Mouse (Mus musculus) MEL (cell line): ENCODE measurements around the gene Gm6899. TPM values are rescaled to one million over a fixed set of nuclear protein-coding genes. Genes with fewer than 3 reads are reported as not detected.

Source experiments
- DNase-seq: peaks from one replicate; pipeline ENCODE4 v3.0.0; 2011; ENCODE audit warnings: low read depth, low spot score
- H3K27ac ChIP-seq: 2 replicates; pipeline ENCODE4 v1.5.1; 2012; ENCODE audit warnings: low read depth, mild to moderate bottlenecking, control low read depth, low read length, moderate library complexity; ENCODE audit not compliant: control insufficient read depth
- H3K27me3 ChIP-seq, 2 experiments: fragments of 150-350 bp in 1 of 2; sonication (generic) in 1 of 2; 2 replicates each; pipeline ENCODE4 v1.6.1; 2012; ENCODE audit warnings: low read length in 2 of 2, mild to moderate bottlenecking in 2 of 2, improper control_type of control experiment in 1 of 2, moderate library complexity in 1 of 2; ENCODE audit not compliant: insufficient read depth in 2 of 2, control insufficient read depth in 1 of 2
- H3K36me3 ChIP-seq, 2 experiments: 2 replicates each; pipeline ENCODE4 v1.6.1; 2012 to 2014; ENCODE audit warnings: low read length in 2 of 2, improper control_type of control experiment in 1 of 2, inconsistent platforms in 1 of 2, mild to moderate bottlenecking in 1 of 2; ENCODE audit not compliant: insufficient read depth in 2 of 2, control insufficient read depth in 1 of 2
- H3K4me1 ChIP-seq, 2 experiments: fragments of 150-350 bp in 1 of 2; sonication (generic) in 1 of 2; 2 replicates each; pipeline ENCODE4 v1.6.1; 2012; ENCODE audit warnings: low read length in 2 of 2, improper control_type of control experiment in 1 of 2, mild to moderate bottlenecking in 1 of 2; ENCODE audit not compliant: insufficient read depth in 2 of 2, control insufficient read depth in 1 of 2
- H3K4me3 ChIP-seq, 2 experiments: fragments of 150-350 bp in 1 of 2; sonication (generic) in 1 of 2; 2 replicates each; pipeline ENCODE4 v1.5.1; 2012; ENCODE audit warnings: low read depth in 2 of 2, low read length in 2 of 2, mild to moderate bottlenecking in 2 of 2, moderate library complexity in 2 of 2, control low read depth in 1 of 2, improper control_type of control experiment in 1 of 2; ENCODE audit not compliant: control insufficient read depth in 1 of 2, insufficient read depth in 1 of 2
- H3K79me2 ChIP-seq: 2 replicates; pipeline ENCODE4 v1.6.1; 2012; ENCODE audit warnings: mild to moderate bottlenecking, low read length, moderate library complexity; ENCODE audit not compliant: control insufficient read depth, poor library complexity, insufficient read depth
- H3K9ac ChIP-seq: 2 replicates; pipeline ENCODE4 v1.6.1; 2012; ENCODE audit warnings: low read depth, mild to moderate bottlenecking, control low read depth, low read length, moderate library complexity; ENCODE audit not compliant: control insufficient read depth, poor library complexity, severe bottlenecking
- H3K9me3 ChIP-seq: fragments of 150-350 bp; sonication (generic); replicated peaks from 2 replicates; pipeline ENCODE4 v1.6.1; 2012; ENCODE audit warnings: mild to moderate bottlenecking, low read length, improper control_type of control experiment, moderate library complexity; ENCODE audit not compliant: insufficient read depth
- BHLHE40 ChIP-seq: IDR thresholded peaks from 2 replicates; pipeline ENCODE4 v1.6.1; 2012; ENCODE audit warnings: low read depth, mild to moderate bottlenecking, inconsistent platforms, low read length, improper control_type of control experiment, borderline replicate concordance
- CHD1 ChIP-seq: IDR thresholded peaks from 2 replicates; pipeline ENCODE4 v1.6.1; 2012; ENCODE audit warnings: low read depth, mild to moderate bottlenecking, inconsistent platforms, low read length, improper control_type of control experiment
- CHD2 ChIP-seq: IDR thresholded peaks from 2 replicates; pipeline ENCODE4 v1.6.1; 2011; ENCODE audit warnings: low read length, improper control_type of control experiment
- CTCF ChIP-seq, 3 experiments: IDR thresholded peaks in 2 of 3; conservative IDR thresholded peaks in 1 of 3; 2 replicates each; pipeline ENCODE4 v1.5.1; 2011 to 2012; ENCODE audit warnings: low read length in 3 of 3, low read depth in 2 of 3, mild to moderate bottlenecking in 2 of 3, improper control_type of control experiment in 1 of 3, inconsistent platforms in 1 of 3, mixed read lengths in 1 of 3, moderate library complexity in 1 of 3; ENCODE audit not compliant: control insufficient read depth in 1 of 3, insufficient read depth in 1 of 3, poor library complexity in 1 of 3, severe bottlenecking in 1 of 3
- E2F4 ChIP-seq: IDR thresholded peaks from 2 replicates; pipeline ENCODE4 v1.6.1; 2011; ENCODE audit warnings: low read depth, low read length, improper control_type of control experiment, borderline replicate concordance
- ELF1 ChIP-seq: IDR thresholded peaks from 2 replicates; pipeline ENCODE4 v1.6.1; 2014; ENCODE audit warnings: low read depth, mild to moderate bottlenecking, inconsistent platforms, low read length, improper control_type of control experiment, moderate library complexity
- EP300 ChIP-seq, 2 experiments: IDR thresholded peaks; 2 replicates each; pipeline ENCODE4 v1.6.1; 2011; ENCODE audit warnings: improper control_type of control experiment in 2 of 2, low read length in 2 of 2, low read depth in 1 of 2, mild to moderate bottlenecking in 1 of 2
- ETS1 ChIP-seq: IDR thresholded peaks from 2 replicates; pipeline ENCODE4 v1.6.1; 2012; ENCODE audit warnings: low read depth, mild to moderate bottlenecking, inconsistent platforms, low read length, improper control_type of control experiment, moderate library complexity
- GABPA ChIP-seq: IDR thresholded peaks from 2 replicates; pipeline ENCODE4 v1.6.1; 2012; ENCODE audit warnings: low read depth, mild to moderate bottlenecking, inconsistent platforms, low read length, improper control_type of control experiment, moderate library complexity
- GATA1 ChIP-seq: IDR thresholded peaks from 2 replicates; pipeline ENCODE4 v1.6.1; 2011; ENCODE audit warnings: low read depth, low read length, improper control_type of control experiment
- HCFC1 ChIP-seq: IDR thresholded peaks from 2 replicates; pipeline ENCODE4 v1.6.1; 2012; ENCODE audit warnings: low read depth, mild to moderate bottlenecking, inconsistent platforms, low read length, improper control_type of control experiment, moderate library complexity
- JUND ChIP-seq: IDR thresholded peaks from 2 replicates; pipeline ENCODE4 v1.6.1; 2011; ENCODE audit warnings: low read depth, mild to moderate bottlenecking, improper control_type of control experiment, low read length
- KAT2A ChIP-seq: conservative IDR thresholded peaks from 2 replicates; pipeline ENCODE4 v1.6.1; 2012; ENCODE audit warnings: low read depth, low read length, improper control_type of control experiment, inconsistent platforms
- MAFK ChIP-seq: IDR thresholded peaks from 2 replicates; pipeline ENCODE4 v1.6.1; 2011; ENCODE audit warnings: low read depth, mild to moderate bottlenecking, low read length, improper control_type of control experiment, borderline replicate concordance
- MAZ ChIP-seq: IDR thresholded peaks from 2 replicates; pipeline ENCODE4 v1.6.1; 2012; ENCODE audit warnings: low read depth, mild to moderate bottlenecking, inconsistent platforms, low read length, improper control_type of control experiment
- MEF2A ChIP-seq: IDR thresholded peaks from 2 replicates; pipeline ENCODE4 v1.6.1; 2014; ENCODE audit warnings: low read depth, mild to moderate bottlenecking, inconsistent platforms, low read length, improper control_type of control experiment; ENCODE audit not compliant: poor library complexity, insufficient replicate concordance, severe bottlenecking; ENCODE audit errors: extremely low read depth
- MYB ChIP-seq: IDR thresholded peaks from 2 replicates; pipeline ENCODE4 v1.6.1; 2011; ENCODE audit warnings: mild to moderate bottlenecking, low read depth, low read length, improper control_type of control experiment
- MYC ChIP-seq: IDR thresholded peaks from 2 replicates; pipeline ENCODE4 v1.6.1; 2011; ENCODE audit warnings: low read depth, mild to moderate bottlenecking, low read length, improper control_type of control experiment, moderate library complexity
- NELFE ChIP-seq: IDR thresholded peaks from 2 replicates; pipeline ENCODE4 v1.6.1; 2011; ENCODE audit warnings: low read depth, low read length, improper control_type of control experiment
- NRF1 ChIP-seq: IDR thresholded peaks from 2 replicates; pipeline ENCODE4 v1.6.1; 2014; ENCODE audit warnings: low read depth, mild to moderate bottlenecking, inconsistent platforms, low read length, improper control_type of control experiment, moderate library complexity; ENCODE audit not compliant: poor library complexity, insufficient read depth, severe bottlenecking
- POLR2A ChIP-seq, 2 experiments: IDR thresholded peaks; 2 replicates each; pipeline ENCODE4 v1.6.1; 2011 to 2012; ENCODE audit warnings: low read length in 2 of 2, mild to moderate bottlenecking in 2 of 2, control low read depth in 1 of 2, improper control_type of control experiment in 1 of 2, low read depth in 1 of 2, moderate library complexity in 1 of 2; ENCODE audit not compliant: control insufficient read depth in 1 of 2, insufficient read depth in 1 of 2, poor library complexity in 1 of 2
- POLR2AphosphoS5 ChIP-seq: IDR thresholded peaks from 2 replicates; pipeline ENCODE4 v1.6.1; 2012; ENCODE audit warnings: low read depth, borderline replicate concordance, mild to moderate bottlenecking, inconsistent platforms, low read length, moderate library complexity, mixed read lengths
- RAD21 ChIP-seq: IDR thresholded peaks from 2 replicates; pipeline ENCODE4 v1.6.1; 2011; ENCODE audit warnings: mild to moderate bottlenecking, low read depth, low read length, improper control_type of control experiment
- RCOR1 ChIP-seq: IDR thresholded peaks from 2 replicates; pipeline ENCODE4 v1.6.1; 2012; ENCODE audit warnings: low read depth, mild to moderate bottlenecking, inconsistent platforms, low read length, improper control_type of control experiment
- SIN3A ChIP-seq: IDR thresholded peaks from 2 replicates; pipeline ENCODE4 v1.6.1; 2012; ENCODE audit warnings: low read length, improper control_type of control experiment, inconsistent platforms
- SMC3 ChIP-seq: IDR thresholded peaks from 2 replicates; pipeline ENCODE4 v1.6.1; 2011; ENCODE audit warnings: low read depth, low read length, improper control_type of control experiment
- TAL1 ChIP-seq: IDR thresholded peaks from 2 replicates; pipeline ENCODE4 v1.6.1; 2012; ENCODE audit warnings: mild to moderate bottlenecking, inconsistent platforms, low read length, moderate library complexity, mixed read lengths
- TBP ChIP-seq: IDR thresholded peaks from 2 replicates; pipeline ENCODE4 v1.8.0; 2011; ENCODE audit warnings: low read depth, low read length, improper control_type of control experiment
- TCF12 ChIP-seq: IDR thresholded peaks from 2 replicates; pipeline ENCODE4 v1.6.1; 2014; ENCODE audit warnings: low read depth, mild to moderate bottlenecking, inconsistent platforms, low read length, improper control_type of control experiment, moderate library complexity
- UBTF ChIP-seq: IDR thresholded peaks from 2 replicates; pipeline ENCODE4 v1.6.1; 2012; ENCODE audit warnings: low read depth, mild to moderate bottlenecking, inconsistent platforms, low read length, improper control_type of control experiment, moderate library complexity, borderline replicate concordance; ENCODE audit not compliant: insufficient read depth
- USF1 ChIP-seq: IDR thresholded peaks from 2 replicates; pipeline ENCODE4 v1.6.1; 2014; ENCODE audit warnings: low read depth, mild to moderate bottlenecking, inconsistent platforms, low read length, improper control_type of control experiment, moderate library complexity
- USF2 ChIP-seq, 2 experiments: IDR thresholded peaks; 2 replicates each; pipeline ENCODE4 v1.6.1; 2011 to 2012; ENCODE audit warnings: improper control_type of control experiment in 2 of 2, low read length in 2 of 2, borderline replicate concordance in 1 of 2, inconsistent platforms in 1 of 2, low read depth in 1 of 2, mild to moderate bottlenecking in 1 of 2; ENCODE audit not compliant: insufficient read depth in 1 of 2
- ZC3H11A ChIP-seq: IDR thresholded peaks from 2 replicates; pipeline ENCODE4 v1.6.1; 2012; ENCODE audit warnings: low read depth, mild to moderate bottlenecking, inconsistent platforms, low read length, improper control_type of control experiment
- ZKSCAN1 ChIP-seq: IDR thresholded peaks from 2 replicates; pipeline ENCODE4 v1.6.1; 2012; ENCODE audit warnings: low read depth, mild to moderate bottlenecking, inconsistent platforms, low read length, improper control_type of control experiment, moderate library complexity
- ZMIZ1 ChIP-seq: IDR thresholded peaks from 2 replicates; pipeline ENCODE4 v1.6.1; 2012; ENCODE audit warnings: low read depth, mild to moderate bottlenecking, inconsistent platforms, low read length, improper control_type of control experiment, moderate library complexity
- ZNF384 ChIP-seq: IDR thresholded peaks from 2 replicates; pipeline ENCODE4 v1.6.1; 2012; ENCODE audit warnings: low read depth, mild to moderate bottlenecking, inconsistent platforms, low read length, improper control_type of control experiment
- polyA plus RNA-seq, 2 experiments: library from polyadenylated mRNA; stranded (reverse) in 1 of 2; unstranded in 1 of 2; fragments of >175 nt in 1 of 2; fragments of >200 nt in 1 of 2; gene quantifications; 2 replicates each; pipeline versions ENCODE4 v1.2.1 to v1.2.4; 2012; ENCODE audit warnings: low replicate concordance in 2 of 2, low read depth in 1 of 2; ENCODE audit not compliant: insufficient read length in 2 of 2, insufficient read depth in 1 of 2, missing spikeins in 1 of 2
- total RNA-seq: library from RNA; depleted of rRNA; stranded (reverse); fragments of 300-350 nt; gene quantifications from 2 replicates; pipeline ENCODE4 v1.2.3, GENCODE M21; 2012

Gene Gm6899
- total and polyA plus RNA-seq, 3 experiments = not detected

DNA sequence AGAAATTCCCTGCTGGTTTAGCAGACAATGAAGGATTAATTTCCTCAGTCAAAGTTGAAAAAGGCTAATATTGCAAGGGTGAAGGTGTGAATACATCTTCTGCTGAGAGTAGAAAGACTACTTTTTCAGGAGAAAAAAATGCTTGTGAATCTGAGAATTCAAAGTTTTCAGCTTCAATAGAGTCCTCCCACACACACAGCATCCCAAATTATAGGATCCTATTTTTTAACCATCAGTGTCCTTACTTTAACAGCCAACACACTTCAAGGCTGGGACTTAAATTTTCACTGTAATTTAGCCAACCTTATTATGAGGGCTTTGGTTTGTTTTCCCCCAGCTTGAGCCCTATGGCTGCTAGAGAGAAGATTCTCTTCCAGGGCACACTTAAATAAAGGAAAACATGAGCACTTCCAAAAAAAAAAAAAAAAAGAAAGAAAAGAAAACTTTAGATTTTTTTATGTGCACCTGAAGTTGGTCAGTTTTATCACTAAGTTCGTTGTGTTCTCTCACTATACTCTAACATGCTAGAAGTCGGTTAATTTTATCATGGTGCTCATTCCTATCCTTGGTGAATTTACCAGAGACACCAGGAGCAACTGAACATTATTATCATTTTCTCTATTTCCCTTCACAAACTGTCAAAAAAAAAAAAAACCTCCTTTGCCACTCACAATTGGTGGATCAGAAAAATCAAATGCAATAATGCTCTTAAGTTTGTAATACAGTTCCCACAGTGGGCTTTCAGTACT lies 25.6 kb downstream of the Gm6899 start:
- H3K79me2 ChIP-seq = no peaks in the 10 kb centered on the region
- peak; percentile 64 for DNase-seq
- H3K9me3 ChIP-seq = no peaks in the 10 kb centered on the region
- peaks cover 3 to 33% of the 10 kb centered on the region in 2 experiments; a peak in 3 of 4 replicates for H3K4me1 ChIP-seq
- peak overlapping the region; percentile 69; the same call in 1 of the 2 replicates for H3K27ac ChIP-seq
- H3K27me3 ChIP-seq = no peaks in the 10 kb centered on the region
- no peak overlapping the region for H3K4me3 ChIP-seq
- H3K9ac ChIP-seq = no peak overlapping the region
- peaks cover 0 to 32% of the 10 kb centered on the region in 2 experiments; a peak in 2 of 4 replicates for H3K36me3 ChIP-seq
- no peak for TF ChIP-seq USF2 (IDR thresholded peaks at IDR 0.05; ENCODE audit: borderline replicate concordance in 1 of 2, insufficient read depth in 1 of 2, low read depth in 1 of 2, low read length in 2 of 2)
- no peak for TF ChIP-seq POLR2AphosphoS5
- TF ChIP-seq ELF1 = no peak
- no peak for TF ChIP-seq GABPA
- TF ChIP-seq RAD21 = no peak
- TF ChIP-seq NELFE = peak; percentile 36; the same call in 1 of the 2 replicates
- peak; percentile 94 to 97 for TF ChIP-seq EP300 (IDR thresholded peaks at IDR 0.05; ENCODE audit: low read depth in 1 of 2, low read length in 2 of 2)
- no peak for TF ChIP-seq SMC3
- TF ChIP-seq MYB = peak; percentile 98
- no peak for TF ChIP-seq CTCF (IDR thresholded peaks at IDR 0.05 in 2 of 3, conservative IDR thresholded peaks at IDR 0.05 in 1 of 3; ENCODE audit: control insufficient read depth in 1 of 3, insufficient read depth in 1 of 3, low read depth in 2 of 3, low read length in 3 of 3, poor library complexity in 1 of 3, severe bottlenecking in 1 of 3)
- peak; percentile 67 for TF ChIP-seq ZNF384
- TF ChIP-seq E2F4 = no peak
- no peak for TF ChIP-seq ZKSCAN1
- TF ChIP-seq ETS1 = peak; percentile 47; the same call in 1 of the 2 replicates
- TF ChIP-seq CHD1 = no peak
- TF ChIP-seq MEF2A = no peak
- TF ChIP-seq POLR2A (IDR thresholded peaks at IDR 0.05; ENCODE audit: control insufficient read depth in 1 of 2, insufficient read depth in 1 of 2, low read depth in 1 of 2, low read length in 2 of 2, poor library complexity in 1 of 2) = no peak
- TF ChIP-seq GATA1 = peak; percentile 55; the same call in 1 of the 2 replicates
- no peak for TF ChIP-seq TBP
- no peak for TF ChIP-seq BHLHE40
- no peak for TF ChIP-seq MAZ
- TF ChIP-seq TCF12 = peak; percentile 85; the same call in 1 of the 2 replicates
- no peak for TF ChIP-seq HCFC1
- peak; percentile 64; the same call in 1 of the 2 replicates for TF ChIP-seq SIN3A
- TF ChIP-seq RCOR1 = no peak
- no peak for TF ChIP-seq ZMIZ1
- TF ChIP-seq UBTF = no peak
- TF ChIP-seq USF1 = no peak
- no peak for TF ChIP-seq NRF1
- TF ChIP-seq MYC = no peak
- TF ChIP-seq ZC3H11A = no peak
- TF ChIP-seq CHD2 = no peak
- TF ChIP-seq TAL1 = no peak
- TF ChIP-seq MAFK = no peak
- TF ChIP-seq KAT2A = no peak
- TF ChIP-seq JUND = no peak
